In the genomic region with DNA sequence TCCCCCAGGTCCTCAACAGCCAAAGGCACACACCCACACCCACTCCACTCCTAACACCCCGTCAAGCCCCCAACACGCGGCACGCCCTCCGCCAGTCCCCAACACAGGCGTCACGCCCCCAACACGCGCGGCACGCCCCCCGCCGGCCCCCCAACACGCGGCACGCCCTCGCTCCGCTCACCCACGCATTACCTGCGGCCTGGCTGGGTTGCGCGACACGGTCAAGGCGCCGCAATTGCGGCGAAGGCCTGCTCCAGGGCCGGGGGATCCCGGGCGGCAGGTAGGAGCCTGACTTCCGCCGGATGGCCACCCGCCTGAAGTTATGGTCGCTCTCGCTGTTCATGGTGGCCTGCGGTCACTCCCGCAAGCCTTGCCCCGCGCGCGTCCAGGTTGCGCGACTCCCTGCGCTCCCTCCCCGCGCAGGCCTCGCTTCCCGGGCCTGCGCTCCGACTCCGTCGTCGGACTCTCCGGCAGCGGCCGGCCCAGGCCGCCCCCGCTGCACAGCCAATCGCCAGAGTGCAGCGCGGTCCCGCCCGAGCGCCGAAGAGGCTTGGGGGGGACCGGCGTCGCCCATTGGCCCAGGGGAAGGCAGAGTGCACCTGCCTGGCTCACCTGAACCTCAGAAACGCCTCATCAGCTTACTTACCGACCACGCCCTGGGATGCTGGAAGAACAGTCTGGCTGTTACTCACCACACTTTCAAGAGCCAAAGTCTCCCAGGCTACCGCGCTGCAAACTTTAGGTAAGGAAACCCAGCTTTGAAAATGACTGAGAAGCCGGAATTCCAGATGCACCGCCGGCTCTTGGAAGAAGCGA, we compare ENCODE assay signal across 8 mouse cellular contexts. TPM values are rescaled to one million over a fixed set of nuclear protein-coding genes. Genes with fewer than 3 reads are reported as not detected.
DNase-seq lines count a peak whose midpoint lies in the region; ATAC-seq and TF ChIP-seq lines count a peak whose summit lies in the region.

No protein-coding gene starts in this region.

- TF ChIP-seq POLR2A in kidney, adult 2 months (IDR thresholded peaks at IDR 0.05; ENCODE audit: low read depth, low read length) = no peak
- TF ChIP-seq POLR2A in liver, adult 2 months (IDR thresholded peaks at IDR 0.05; ENCODE audit: extremely low read depth, insufficient read depth, low read length) = 0 out of 2 replicates have a peak, but pooled peaks have one; percentile 41

- H3K4me2 ChIP-seq in embryonic facial prominence, embryonic 13.5 days = peak overlapping the region; percentile 92
- H3K4me2 ChIP-seq in midbrain, embryonic 16.5 days (ENCODE audit: low read length) = peak overlapping the region; percentile 95

- DNase-seq in left cerebral cortex, adult 18-20 months (ENCODE audit: low spot score in 2 of 2) = peak; percentile 22 to 33
- DNase-seq in left cerebral cortex, adult 11 months (ENCODE audit: low spot score) = no peak
- peak; percentile 3 for DNase-seq in heart, adult 8-10 months (ENCODE audit: low spot score)
- peak; percentile 89 for DNase-seq in kidney, adult 2 months
- peak; percentile 66 for DNase-seq in liver, adult 2 months (ENCODE audit: extremely low read depth, low read depth, low spot score)
- peak; percentile 76 for DNase-seq in testis, postnatal 10 days (ENCODE audit: low spot score)

- H3K4me1 ChIP-seq in embryonic facial prominence, embryonic 13.5 days = 0 out of 2 replicates have a peak, but pooled peaks cover 6% of the 10 kb centered on the region
- H3K4me1 ChIP-seq in kidney, adult 2 months (ENCODE audit: control insufficient read depth, insufficient read depth, low read length) = peaks cover 2% of the 10 kb centered on the region; the same call in 1 of the 2 replicates
- peaks cover 8% of the 10 kb centered on the region for H3K4me1 ChIP-seq in liver, adult 2 months (ENCODE audit: control insufficient read depth, insufficient read depth, low read length)
- peaks cover 12% of the 10 kb centered on the region for H3K4me1 ChIP-seq in midbrain, embryonic 16.5 days (ENCODE audit: control insufficient read depth, insufficient read depth, low read length)

- no peak overlapping the region for H3K27ac ChIP-seq in embryonic facial prominence, embryonic 13.5 days
- H3K27ac ChIP-seq in kidney, adult 2 months (ENCODE audit: insufficient read depth, low read depth, low read length) = peak overlapping the region; percentile 88
- peak overlapping the region; percentile 76 for H3K27ac ChIP-seq in liver, adult 2 months (replicated peaks; ENCODE audit: insufficient read depth, low read depth, low read length)
- no peak overlapping the region for H3K27ac ChIP-seq in midbrain, embryonic 16.5 days (ENCODE audit: low read length)

- peak; percentile 91 for ATAC-seq in embryonic facial prominence, embryonic 13.5 days (ENCODE audit: insufficient number of reproducible peaks, insufficient read depth, low FRiP score, low TSS enrichment, low read depth)
- peak; percentile 96 for ATAC-seq in midbrain, embryonic 16.5 days

- peak overlapping the region; percentile 86 for H3K9ac ChIP-seq in embryonic facial prominence, embryonic 13.5 days
- H3K9ac ChIP-seq in liver, adult 2 months (ENCODE audit: low read depth, low read length) = peak overlapping the region; percentile 88
- peak overlapping the region; percentile 94 for H3K9ac ChIP-seq in midbrain, embryonic 16.5 days (ENCODE audit: low read depth, low read length)

- no peaks in the 10 kb centered on the region for H3K36me3 ChIP-seq in embryonic facial prominence, embryonic 13.5 days
- H3K36me3 ChIP-seq in kidney, adult 2 months (ENCODE audit: control insufficient read depth, insufficient read depth, low read length) = no peaks in the 10 kb centered on the region
- H3K36me3 ChIP-seq in liver, adult 2 months (ENCODE audit: control insufficient read depth, insufficient read depth, low read length) = no peaks in the 10 kb centered on the region
- H3K36me3 ChIP-seq in midbrain, embryonic 16.5 days (ENCODE audit: control insufficient read depth, insufficient read depth, low read length) = no peaks in the 10 kb centered on the region

- peak overlapping the region; percentile 79 for H3K4me3 ChIP-seq in embryonic facial prominence, embryonic 13.5 days
- peak overlapping the region; percentile 80 for H3K4me3 ChIP-seq in kidney, adult 2 months (ENCODE audit: insufficient read depth, low read depth, low read length)
- peak overlapping the region; percentile 79 for H3K4me3 ChIP-seq in liver, adult 2 months (ENCODE audit: insufficient read depth, low read depth, low read length)
- peak overlapping the region; percentile 89 for H3K4me3 ChIP-seq in midbrain, embryonic 16.5 days (ENCODE audit: low read depth, low read length)

- under 1% methylated on average over 75 of the region's 77 CpGs for WGBS in embryonic facial prominence, embryonic 13.5 days
- 1% methylated on average over 76 of the region's 77 CpGs for WGBS in kidney, adult 2 months
- under 1% methylated on average over 67 of the region's 77 CpGs for WGBS in liver, adult 2 months
- WGBS in midbrain, embryonic 16.5 days = under 1% methylated on average over 66 of the region's 77 CpGs

- TF ChIP-seq CTCF in kidney, adult 2 months (conservative IDR thresholded peaks at IDR 0.05; ENCODE audit: insufficient read depth, insufficient read length, low read depth, low read length) = no peak
- no peak for TF ChIP-seq CTCF in liver, adult 2 months (IDR thresholded peaks at IDR 0.05; ENCODE audit: low read depth, low read length)

- no peaks in the 10 kb centered on the region; the same call in 1 of the 2 replicates for H3K79me2 ChIP-seq in liver, adult 2 months (ENCODE audit: control insufficient read depth, insufficient read depth, low read length)

- no peaks in the 10 kb centered on the region for H3K9me3 ChIP-seq in embryonic facial prominence, embryonic 13.5 days
- H3K9me3 ChIP-seq in midbrain, embryonic 16.5 days (replicated peaks; ENCODE audit: control insufficient read depth, low read length, poor library complexity, severe bottlenecking) = no peaks in the 10 kb centered on the region

- H3K27me3 ChIP-seq in embryonic facial prominence, embryonic 13.5 days = peaks cover 8% of the 10 kb centered on the region; the same call in 1 of the 2 replicates
- no peaks in the 10 kb centered on the region for H3K27me3 ChIP-seq in kidney, adult 2 months (replicated peaks; ENCODE audit: control insufficient read depth, insufficient read depth, low read length)
- no peaks in the 10 kb centered on the region for H3K27me3 ChIP-seq in liver, adult 2 months (ENCODE audit: control insufficient read depth, insufficient read depth, low read length)
- H3K27me3 ChIP-seq in midbrain, embryonic 16.5 days (ENCODE audit: control insufficient read depth, insufficient read depth, low read depth, low read length) = no peaks in the 10 kb centered on the region

RNA-seq across cellular contexts. Expression of gene Fgd4, which starts 0.6 kb away (rescaled TPM):
- total RNA-seq in left cerebral cortex, adult 18-20 months (2021) = 10 to 100 TPM; 29.0 to 35.9 TPM
- 4.6 and 5.1 TPM in 2 replicates for polyA plus RNA-seq in embryonic facial prominence, embryonic 13.5 days (2015; fragmentation: Nextera tagmentation; extraction: Ambion mirVana)
- 10 to 100 TPM; 38.1 to 50.1 (median 43.2) TPM for total RNA-seq in heart, adult 8-10 months (2022)
- 7.0 and 7.3 TPM in 2 replicates for polyA plus RNA-seq in kidney, adult 2 months (2012; rRNA removed)
- total RNA-seq in liver, adult 2 months (2014; rRNA removed) = 23.1 and 23.7 TPM in 2 replicates
- 1.5 and 1.8 TPM in 2 replicates for polyA plus RNA-seq in liver, adult 2 months (2012; rRNA removed)
- 17.0 and 22.3 TPM in 2 replicates for polyA plus RNA-seq in midbrain, embryonic 16.5 days (2015; fragmentation: Nextera tagmentation; extraction: Ambion mirVana)

Comparison
In these comparisons a context has a peak if more than half of its experiments do, and no peak if none do; other contexts are left out.
1. H3K27ac ChIP-seq: peak in kidney, adult 2 months (single experiment) and liver, adult 2 months (single experiment); none in embryonic facial prominence, embryonic 13.5 days (single experiment) and midbrain, embryonic 16.5 days (single experiment).
2. Peak in every context shown above with its lines, with median percentiles within 50 percentile points of each other: H3K4me3 ChIP-seq and H3K9ac ChIP-seq.